Mouse (Mus musculus) erythroblast, embryonic 14.5 days (primary cell): ENCODE data around the gene Iqschfp.

Experiments used
- GATA1 ChIP-seq: IDR thresholded peaks from 2 replicates; pipeline ENCODE4 v1.6.1; 2012; ENCODE audit warnings: low read length, inconsistent platforms, mixed read lengths
- TAL1 ChIP-seq: IDR thresholded peaks from 3 replicates; pipeline ENCODE4 v1.6.1; 2012; ENCODE audit warnings: low read length, inconsistent platforms, mixed read lengths

GRCm38 (mm10) chr3:68590436-68590835, 698.4 kb downstream of the Iqschfp start:
- TF ChIP-seq TAL1: no peak
- no peak for TF ChIP-seq GATA1
